Mouse (Mus musculus) midbrain, embryonic 12.5 days (tissue): Measurements from ENCODE around the gene Fli1. TPM values are rescaled to one million over a fixed set of nuclear protein-coding genes. Genes with fewer than 3 reads are reported as not detected.

ENCODE experiments used
- ATAC-seq: fragments of 200-750 bp; cut with Nextera tagmentation; 2 replicates; pipeline ENCODE4 v1.8.0; 2017; ENCODE audit warnings: low read depth, moderate TSS enrichment, moderate library complexity; ENCODE audit not compliant: low FRiP score
- H3K27ac ChIP-seq: fragments of 300-500 bp; sonication (generic); replicated peaks from 2 replicates; pipeline ENCODE4 v1.5.1; 2016; ENCODE audit warnings: mild to moderate bottlenecking
- H3K27me3 ChIP-seq: fragments of 300-500 bp; sonication (generic); 2 replicates; pipeline ENCODE4 v1.6.1; 2016; ENCODE audit warnings: mild to moderate bottlenecking
- H3K36me3 ChIP-seq: fragments of 300-500 bp; sonication (generic); 2 replicates; pipeline ENCODE4 v1.6.1; 2016
- H3K4me1 ChIP-seq: fragments of 300-500 bp; sonication (generic); 2 replicates; pipeline ENCODE4 v1.6.1; 2016
- H3K4me2 ChIP-seq: fragments of 300-500 bp; sonication (generic); replicated peaks from 2 replicates; pipeline ENCODE4 v1.6.1; 2016; ENCODE audit warnings: mild to moderate bottlenecking, moderate library complexity
- H3K4me3 ChIP-seq: fragments of 300-500 bp; sonication (generic); 2 replicates; pipeline ENCODE4 v1.5.1; 2016; ENCODE audit warnings: mild to moderate bottlenecking
- H3K9ac ChIP-seq: fragments of 300-500 bp; sonication (generic); replicated peaks from 2 replicates; pipeline ENCODE4 v1.6.1; 2016; ENCODE audit warnings: mild to moderate bottlenecking, moderate library complexity
- H3K9me3 ChIP-seq: fragments of 300-500 bp; sonication (generic); 2 replicates; pipeline ENCODE4 v1.6.1; 2016; ENCODE audit warnings: mild to moderate bottlenecking
- WGBS: fragments of 180-500 bp; shearing (Covaris S2); methylation state at CpG from one replicate; pipeline ENCODE4 v1.1.7; 2016; 5-methylcytosine and 5-hydroxymethylcytosine counted together
- polyA plus RNA-seq: library from polyadenylated mRNA; unstranded; fragments of >200 nt; fragmentation: Nextera tagmentation; extraction: Ambion mirVana; gene quantifications from 2 replicates; pipeline ENCODE4 v1.2.1, GENCODE M21; 2016

Gene Fli1
- polyA plus RNA-seq, 1 experiment from 2014 or later, result 11.0 TPM

DNA sequence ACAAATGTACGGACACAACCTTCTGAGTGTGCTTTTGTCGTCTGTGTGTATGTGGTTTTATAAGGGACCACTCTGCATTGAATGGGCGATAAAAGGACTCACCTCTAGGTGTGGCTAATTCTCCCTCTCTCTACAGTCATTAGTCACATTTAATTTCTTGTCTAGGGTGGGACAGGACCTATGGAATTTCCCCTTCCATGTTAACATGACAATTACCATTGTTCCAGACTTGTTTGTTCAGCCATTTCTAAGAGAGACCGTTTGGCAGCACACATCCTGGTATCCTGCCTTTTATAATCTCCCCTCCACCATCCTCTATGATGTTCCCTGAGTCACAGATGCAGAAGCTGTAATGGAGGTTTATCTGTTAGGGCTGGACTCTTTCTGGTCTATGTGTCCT, 26.6 kb upstream of the Fli1 start:
- no peak for ATAC-seq
- Histone ChIP-seq H3K36me3 (no peaks in the 10 kb centered on the region), H3K4me1 (no peaks in the 10 kb centered on the region), H3K9ac (no peak overlapping the region), H3K9me3 (no peaks in the 10 kb centered on the region), H3K4me3 (no peak overlapping the region), H3K4me2 (no peak overlapping the region), H3K27ac (no peak overlapping the region), H3K27me3 (peaks cover 3% of the 10 kb centered on the region; the same call in 1 of the 2 replicates)
- WGBS, result 77% methylated on average over 4 of the region's 4 CpGs

GRCm38 (mm10) chr9:32567603-32568002, 24.9 kb upstream of the Fli1 start:
- no peaks in the 10 kb centered on the region for H3K4me1 ChIP-seq
- no peaks in the 10 kb centered on the region for H3K36me3 ChIP-seq
- H3K9ac ChIP-seq, result no peak overlapping the region
- peaks cover 3% of the 10 kb centered on the region; the same call in 1 of the 2 replicates for H3K27me3 ChIP-seq
- no peak for ATAC-seq
- H3K4me2 ChIP-seq, result no peak overlapping the region
- no peak overlapping the region for H3K27ac ChIP-seq
- WGBS, result 74% methylated on average over 7 of the region's 7 CpGs
- H3K4me3 ChIP-seq, result no peak overlapping the region
- H3K9me3 ChIP-seq, result no peaks in the 10 kb centered on the region

GRCm38 (mm10) chr9:32565309-32565708, 22.6 kb upstream of the Fli1 start:
- peaks cover 3% of the 10 kb centered on the region; the same call in 1 of the 2 replicates for H3K27me3 ChIP-seq
- ATAC-seq, result no peak
- H3K9me3 ChIP-seq, result no peaks in the 10 kb centered on the region
- H3K4me3 ChIP-seq, result no peak overlapping the region
- no peak overlapping the region for H3K27ac ChIP-seq
- H3K4me1 ChIP-seq, result no peaks in the 10 kb centered on the region
- 79% methylated on average over 3 of the region's 3 CpGs for WGBS
- H3K4me2 ChIP-seq, result no peak overlapping the region
- H3K9ac ChIP-seq, result no peak overlapping the region
- H3K36me3 ChIP-seq, result no peaks in the 10 kb centered on the region

- H3K4me2 ChIP-seq, result no peak overlapping the region
- H3K9ac ChIP-seq, result no peak overlapping the region
- H3K27ac ChIP-seq, result no peak overlapping the region
- no peak for ATAC-seq
- no peak overlapping the region for H3K4me3 ChIP-seq
- 80% methylated on average over 4 of the region's 4 CpGs for WGBS
- peaks cover 3% of the 10 kb centered on the region; the same call in 1 of the 2 replicates for H3K27me3 ChIP-seq
- H3K9me3 ChIP-seq, result no peaks in the 10 kb centered on the region
- no peaks in the 10 kb centered on the region for H3K36me3 ChIP-seq
- H3K4me1 ChIP-seq, result no peaks in the 10 kb centered on the region
Measured at GRCm38 (mm10) chr9:32562837-32563236, 20.2 kb upstream of the Fli1 start.

DNA sequence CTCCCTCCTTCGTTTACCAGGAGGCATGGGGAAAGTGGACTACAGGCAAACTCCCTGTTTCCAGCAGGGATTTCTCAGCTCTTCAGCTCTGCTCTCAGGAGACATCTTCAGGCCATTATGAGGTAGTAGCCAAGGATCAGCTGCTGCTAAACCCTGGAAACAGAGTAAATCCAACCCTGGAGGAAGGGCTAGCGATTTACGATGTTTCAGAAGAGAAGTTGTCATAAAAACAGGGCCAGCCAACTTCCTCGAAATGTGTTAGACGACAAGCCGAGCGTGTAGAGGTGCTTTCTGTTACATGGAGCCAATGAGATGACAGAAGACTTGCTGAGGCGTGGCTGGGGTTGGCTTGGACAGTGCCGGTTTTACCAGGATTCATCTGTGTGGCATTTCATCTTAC, 19.7 kb upstream of the Fli1 start:
- no peak overlapping the region for H3K27ac ChIP-seq
- peaks cover 3% of the 10 kb centered on the region; the same call in 1 of the 2 replicates for H3K27me3 ChIP-seq
- H3K9me3 ChIP-seq, result no peaks in the 10 kb centered on the region
- no peaks in the 10 kb centered on the region for H3K4me1 ChIP-seq
- H3K4me3 ChIP-seq, result no peak overlapping the region
- H3K9ac ChIP-seq, result no peak overlapping the region
- no peaks in the 10 kb centered on the region for H3K36me3 ChIP-seq
- WGBS, result 69% methylated on average over 9 of the region's 9 CpGs
- ATAC-seq, result no peak
- H3K4me2 ChIP-seq, result no peak overlapping the region

- Histone ChIP-seq H3K4me3 (no peak overlapping the region), H3K36me3 (no peaks in the 10 kb centered on the region), H3K4me1 (no peaks in the 10 kb centered on the region), H3K27me3 (peaks cover 3% of the 10 kb centered on the region; the same call in 1 of the 2 replicates), H3K9ac (no peak overlapping the region), H3K4me2 (no peak overlapping the region), H3K27ac (no peak overlapping the region), H3K9me3 (no peaks in the 10 kb centered on the region)
- ATAC-seq, result no peak
- WGBS, result 91% methylated on average over 14 of the region's 14 CpGs
Measured at GRCm38 (mm10) chr9:32561190-32561890, 18.7 kb upstream of the Fli1 start.

- Histone ChIP-seq H3K9ac (no peak overlapping the region), H3K4me1 (no peaks in the 10 kb centered on the region), H3K27me3 (peaks cover 6% of the 10 kb centered on the region), H3K27ac (no peak overlapping the region), H3K9me3 (no peaks in the 10 kb centered on the region), H3K4me2 (no peak overlapping the region), H3K4me3 (no peak overlapping the region), H3K36me3 (no peaks in the 10 kb centered on the region)
- WGBS, result 80% methylated on average over 8 of the region's 8 CpGs
- ATAC-seq, result no peak
Measured at GRCm38 (mm10) chr9:32559859-32560258, 17.2 kb upstream of the Fli1 start.

DNA sequence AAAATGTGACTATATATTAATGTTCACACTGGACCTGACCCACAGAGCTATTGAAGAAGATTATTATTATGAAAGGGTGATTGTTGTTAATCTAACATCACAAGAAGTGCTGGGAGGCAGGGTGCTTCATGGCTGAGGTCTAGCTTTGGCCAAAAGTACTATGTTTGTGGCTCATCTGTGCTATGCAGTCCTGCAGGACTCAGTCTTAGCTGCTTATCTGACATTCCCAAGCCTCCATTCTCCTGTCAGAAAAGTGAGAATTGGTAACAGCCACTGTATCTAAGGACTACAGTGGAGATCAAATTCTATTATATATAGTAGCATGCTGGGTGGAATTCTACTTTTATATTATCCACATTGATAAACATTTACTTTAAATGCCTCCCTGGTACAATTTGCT, 16.8 kb upstream of the Fli1 start:
- no peak for ATAC-seq
- H3K27me3 ChIP-seq, result peaks cover 4% of the 10 kb centered on the region
- no peaks in the 10 kb centered on the region for H3K36me3 ChIP-seq
- no peaks in the 10 kb centered on the region for H3K4me1 ChIP-seq
- H3K4me3 ChIP-seq, result no peak overlapping the region
- H3K27ac ChIP-seq, result no peak overlapping the region
- no peaks in the 10 kb centered on the region for H3K9me3 ChIP-seq
- H3K9ac ChIP-seq, result no peak overlapping the region
- no peak overlapping the region for H3K4me2 ChIP-seq

DNA sequence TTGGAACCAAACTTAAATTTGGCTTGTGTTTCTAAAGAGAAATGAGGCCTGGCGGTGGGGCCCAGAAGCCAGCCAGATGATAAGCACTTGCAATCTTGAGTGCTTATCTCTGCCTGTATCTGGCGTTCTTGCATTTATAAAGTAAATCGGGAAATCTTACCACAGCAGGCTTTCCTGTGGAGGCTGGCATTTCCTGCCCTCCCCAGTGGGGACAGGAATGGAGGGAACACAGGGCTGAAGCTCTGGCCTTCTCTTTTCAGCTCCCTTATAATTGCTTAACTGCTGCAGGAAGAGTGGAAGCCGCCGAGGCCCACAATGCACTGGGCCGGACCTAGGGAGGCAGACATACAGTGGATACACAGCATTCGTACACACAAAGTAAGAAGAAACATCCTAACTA, 13.7 kb upstream of the Fli1 start:
- Histone ChIP-seq H3K9me3 (no peaks in the 10 kb centered on the region), H3K4me1 (no peaks in the 10 kb centered on the region), H3K27ac (no peak overlapping the region), H3K4me2 (no peak overlapping the region), H3K4me3 (no peak overlapping the region), H3K9ac (no peak overlapping the region), H3K27me3 (peaks cover 3% of the 10 kb centered on the region; the same call in 1 of the 2 replicates), H3K36me3 (no peaks in the 10 kb centered on the region)
- no peak for ATAC-seq
- 85% methylated on average over 7 of the region's 7 CpGs for WGBS

DNA sequence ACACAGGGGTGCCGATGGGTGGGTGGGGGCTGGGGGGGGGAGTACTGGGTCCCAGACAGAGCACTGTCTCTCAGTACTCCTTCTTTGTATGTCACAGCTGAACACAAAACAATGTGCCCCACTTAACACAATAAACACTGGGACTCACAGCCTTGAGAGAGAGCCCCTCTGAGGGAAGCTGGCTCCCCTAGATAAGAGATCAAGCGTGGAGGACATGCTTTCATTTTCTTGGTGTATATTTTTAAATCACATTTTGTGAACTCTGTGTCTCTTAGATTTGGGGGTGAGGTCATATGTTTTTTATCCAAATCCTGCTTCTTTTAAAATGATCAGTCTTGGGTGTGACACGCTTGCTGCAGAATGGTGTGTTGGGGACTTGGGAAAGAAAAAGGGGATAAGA, 12.6 kb upstream of the Fli1 start:
- 79% methylated on average over 3 of the region's 3 CpGs for WGBS
- no peak for ATAC-seq
- Histone ChIP-seq H3K27ac (no peak overlapping the region), H3K4me3 (no peak overlapping the region), H3K4me1 (peaks cover 5% of the 10 kb centered on the region; the same call in 1 of the 2 replicates), H3K27me3 (peaks cover 5% of the 10 kb centered on the region), H3K36me3 (no peaks in the 10 kb centered on the region), H3K9me3 (no peaks in the 10 kb centered on the region), H3K4me2 (no peak overlapping the region), H3K9ac (no peak overlapping the region)

DNA sequence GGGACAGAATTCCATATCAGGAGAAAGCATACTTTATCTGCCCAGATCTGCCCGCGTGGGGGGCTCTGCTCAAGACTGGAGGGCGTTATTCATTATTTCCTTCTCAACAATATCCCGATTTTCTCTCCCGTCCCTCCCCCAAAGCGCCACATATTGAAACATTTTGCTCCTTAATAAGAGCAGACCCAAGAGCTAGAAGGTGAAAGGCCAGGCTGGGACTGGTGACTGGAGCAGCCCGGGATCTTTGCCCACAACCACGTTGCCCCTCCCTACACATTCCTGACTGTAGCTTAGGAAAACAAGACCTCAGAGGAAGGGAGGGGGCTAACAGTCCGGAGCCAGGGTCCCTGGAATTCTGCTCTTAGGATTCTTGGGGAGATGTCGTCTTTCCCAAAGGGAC, 7.9 kb upstream of the Fli1 start:
- no peaks in the 10 kb centered on the region for H3K36me3 ChIP-seq
- H3K27ac ChIP-seq, result no peak overlapping the region
- peaks cover 9% of the 10 kb centered on the region for H3K4me1 ChIP-seq
- no peaks in the 10 kb centered on the region for H3K9me3 ChIP-seq
- ATAC-seq, result no peak
- H3K27me3 ChIP-seq, result peaks cover 48% of the 10 kb centered on the region
- WGBS, result 2% methylated on average over 10 of the region's 10 CpGs
- no peak overlapping the region for H3K9ac ChIP-seq
- H3K4me3 ChIP-seq, result no peak overlapping the region
- no peak overlapping the region for H3K4me2 ChIP-seq

DNA sequence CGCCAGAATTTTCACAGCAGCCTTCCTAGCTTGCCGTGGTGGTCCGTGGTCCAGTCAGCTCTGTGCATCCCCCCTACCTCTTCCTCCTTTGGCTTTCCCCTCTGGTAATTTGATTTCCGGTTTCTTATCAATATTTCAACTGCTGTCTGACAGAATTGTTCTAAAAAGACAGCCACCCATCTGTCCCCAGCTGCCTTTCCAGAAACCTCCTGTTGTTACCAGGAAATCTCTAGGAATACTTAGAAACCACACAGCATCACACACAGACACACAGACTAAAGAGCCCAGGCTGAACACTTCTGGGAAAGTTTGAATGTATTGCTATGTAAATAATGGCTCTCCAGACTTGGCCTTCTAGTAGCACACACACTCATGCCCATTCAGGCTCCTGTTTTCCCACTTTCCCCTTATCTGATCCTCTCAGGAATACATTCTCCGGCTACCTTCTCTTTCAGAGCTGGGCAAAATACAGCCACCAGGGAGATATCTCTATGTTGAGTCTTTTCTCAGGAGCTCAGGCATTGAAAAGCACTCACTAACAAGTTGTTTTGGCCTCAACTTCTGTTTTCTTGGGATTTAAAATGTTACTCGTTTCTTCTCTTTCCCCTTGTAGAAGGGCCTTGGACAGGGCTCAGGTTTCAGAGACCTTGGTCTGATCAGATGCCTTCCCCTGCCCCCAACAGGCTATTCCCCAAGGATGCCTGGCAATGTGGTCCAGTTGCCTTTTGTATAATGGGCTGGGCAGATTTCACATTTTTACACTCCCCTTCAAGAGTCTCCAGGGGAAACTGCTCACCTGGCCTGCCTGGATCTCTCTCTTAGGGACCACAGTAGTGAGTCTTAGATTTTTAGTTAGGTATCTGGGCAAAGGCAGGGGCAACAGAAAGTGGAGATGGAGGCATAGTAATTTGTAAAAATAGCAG, 7.1 kb upstream of the Fli1 start:
- H3K4me3 ChIP-seq, result no peak overlapping the region
- H3K27me3 ChIP-seq, result peaks cover 56% of the 10 kb centered on the region
- no peak overlapping the region for H3K4me2 ChIP-seq
- no peak for ATAC-seq
- H3K4me1 ChIP-seq, result peaks cover 17% of the 10 kb centered on the region
- no peaks in the 10 kb centered on the region for H3K9me3 ChIP-seq
- H3K9ac ChIP-seq, result no peak overlapping the region
- no peaks in the 10 kb centered on the region for H3K36me3 ChIP-seq
- H3K27ac ChIP-seq, result no peak overlapping the region
- WGBS, result 18% methylated on average over 6 of the region's 6 CpGs
